Comparison of ENCODE assay signal across 9 mouse cellular contexts in genomic region chr17:25397804-25398519, GRCm38 (mm10). TPM values are rescaled to one million over a fixed set of nuclear protein-coding genes. Genes with fewer than 3 reads are reported as not detected.
A peak's percentile ranks its signal among the peaks of the same experiment; 100 is the strongest.
DNase-seq lines count a peak whose midpoint lies in the region; ATAC-seq and TF ChIP-seq lines count a peak whose summit lies in the region.
"Had no signal": no experiment of that assay in that cellular context is flagged by ENCODE, and none has a peak within 500 bp of the region (broad histone marks: within the 10 kb centered on the region; RNA-seq: fewer than 3 reads in every experiment).

No protein-coding gene starts in this region.

- H3K27ac ChIP-seq in cerebellum, adult 2 months (ENCODE audit: insufficient read depth, low read length): no peak overlapping the region
- H3K27ac ChIP-seq in hindbrain, embryonic 12.5 days: 0 out of 2 replicates have a peak overlapping the region, but pooled peaks have one; percentile 30
- H3K27ac ChIP-seq: heart, embryonic 15.5 days had no signal

- H3K4me3 ChIP-seq in cerebellum, adult 2 months (replicated peaks; ENCODE audit: insufficient read depth, low read depth, low read length): no peak overlapping the region
- no peak overlapping the region for H3K4me3 ChIP-seq in hindbrain, embryonic 12.5 days
- H3K4me3 ChIP-seq: heart, embryonic 15.5 days had no signal

- TF ChIP-seq POLR2A in cerebellum, adult 2 months (IDR thresholded peaks at IDR 0.05; ENCODE audit: borderline replicate concordance, insufficient read depth, low read length): no peak

- H3K4me2 ChIP-seq in hindbrain, embryonic 12.5 days (replicated peaks): no peak overlapping the region
- H3K4me2 ChIP-seq: heart, embryonic 15.5 days had no signal

- no peaks in the 10 kb centered on the region for H3K4me1 ChIP-seq in cerebellum, adult 2 months (ENCODE audit: control insufficient read depth, insufficient read depth, low read length)
- peaks cover 32% of the 10 kb centered on the region for H3K4me1 ChIP-seq in hindbrain, embryonic 12.5 days

- WGBS in cerebellum, adult 2 months: 26% methylated on average over 14 of the region's 14 CpGs
- WGBS in hindbrain, embryonic 12.5 days: 40% methylated on average over 14 of the region's 14 CpGs

- no peak overlapping the region for H3K9ac ChIP-seq in hindbrain, embryonic 12.5 days
- H3K9ac ChIP-seq: heart, embryonic 15.5 days had no signal

- no peaks in the 10 kb centered on the region for H3K27me3 ChIP-seq in cerebellum, adult 2 months (ENCODE audit: control insufficient read depth, insufficient read depth, low read length)
- peaks cover 17% of the 10 kb centered on the region for H3K27me3 ChIP-seq in hindbrain, embryonic 12.5 days

- DNase-seq in Muller cell, postnatal 12 days (ENCODE audit: inconsistent ontology term): peak; percentile 79
- DNase-seq in cerebellum, adult 2 months: peak; percentile 44 to 61
- DNase-seq in forelimb bud, embryonic 11.5 days (ENCODE audit: low read depth, low spot score): peak; percentile 86
- DNase-seq in layer of hippocampus, adult 9-10 months (ENCODE audit: low spot score): peak; percentile 52
- peak; percentile 76 for DNase-seq in lung, postnatal 10 days
- DNase-seq in retina, postnatal 1 day: peak; percentile 89
- DNase-seq in thymus, postnatal 4 days: peak; percentile 84

- peak; percentile 88 for TF ChIP-seq CTCF in cerebellum, adult 2 months (IDR thresholded peaks at IDR 0.05; ENCODE audit: borderline replicate concordance, insufficient read depth, low read depth, low read length)

- peak; percentile 50 for ATAC-seq in hindbrain, embryonic 12.5 days (ENCODE audit: low FRiP score)

- H3K9me3 ChIP-seq in hindbrain, embryonic 12.5 days (replicated peaks): no peaks in the 10 kb centered on the region
- H3K9me3 ChIP-seq: heart, embryonic 15.5 days had no signal

- peaks cover 16% of the 10 kb centered on the region; the same call in 1 of the 2 replicates for H3K36me3 ChIP-seq in hindbrain, embryonic 12.5 days
- H3K36me3 ChIP-seq: heart, embryonic 15.5 days had no signal

RNA-seq across cellular contexts. Expression of gene Tpsg1, which starts 28.9 kb away (rescaled TPM):
- not detected in 2 replicates for polyA plus RNA-seq in cerebellum, adult 2 months (2012; rRNA removed)
- polyA plus RNA-seq in hindbrain, embryonic 12.5 days (2016; fragmentation: Nextera tagmentation; extraction: Ambion mirVana): 0.86 TPM in 1 of 2 replicates, not detected in the other

RNA-seq across cellular contexts. Expression of gene Tpsb2, which starts 31.9 kb away (rescaled TPM):
- 0.16 TPM in 1 of 2 replicates, not detected in the other for polyA plus RNA-seq in cerebellum, adult 2 months (2012; rRNA removed)
- not detected in 2 replicates for polyA plus RNA-seq in hindbrain, embryonic 12.5 days (2016; fragmentation: Nextera tagmentation; extraction: Ambion mirVana)

RNA-seq across cellular contexts. Expression of gene Cacna1h, which starts 35.6 kb away (rescaled TPM):
- 10.8 and 12.4 TPM in 2 replicates for polyA plus RNA-seq in cerebellum, adult 2 months (2012; rRNA removed)
- polyA plus RNA-seq in hindbrain, embryonic 12.5 days (2016; fragmentation: Nextera tagmentation; extraction: Ambion mirVana): 12.5 and 12.7 TPM in 2 replicates

RNA-seq across cellular contexts. Expression of gene Tpsab1, which starts 52.6 kb away (rescaled TPM):
- polyA plus RNA-seq in cerebellum, adult 2 months (2012; rRNA removed): not detected in 2 replicates
- not detected in 2 replicates for polyA plus RNA-seq in hindbrain, embryonic 12.5 days (2016; fragmentation: Nextera tagmentation; extraction: Ambion mirVana)

RNA-seq across cellular contexts. Expression of gene Tekt4, which starts 56.5 kb away (rescaled TPM):
- 1.1 and 1.3 TPM in 2 replicates for polyA plus RNA-seq in cerebellum, adult 2 months (2012; rRNA removed)
- polyA plus RNA-seq in hindbrain, embryonic 12.5 days (2016; fragmentation: Nextera tagmentation; extraction: Ambion mirVana): 1.0 and 1.7 TPM in 2 replicates
